Mouse (Mus musculus) kidney, adult 2 months (tissue): ENCODE measurements at regions not wholly inside any gene's neighbourhood (a gene's known extent, or its start where the extent isn't known, plus 50 kb on each side); places are given as distances from the start of the nearest gene placed in this dataset.

Experiments
- DNase-seq: peaks from one replicate; pipeline ENCODE4 v3.0.0; 2021
- H3K27ac ChIP-seq: fragments of 200-500 bp; 2 replicates; pipeline ENCODE4 v1.5.1; 2012; ENCODE audit warnings: low read depth, low read length, control low read depth, inconsistent platforms; ENCODE audit not compliant: insufficient read depth
- H3K27me3 ChIP-seq: fragments of 200-500 bp; replicated peaks from 2 replicates; pipeline ENCODE4 v1.6.1; 2012; ENCODE audit warnings: mild to moderate bottlenecking, moderate library complexity, low read length, inconsistent platforms; ENCODE audit not compliant: control insufficient read depth, insufficient read depth
- H3K36me3 ChIP-seq: fragments of 200-500 bp; 2 replicates; pipeline ENCODE4 v1.6.1; 2012; ENCODE audit warnings: mild to moderate bottlenecking, moderate library complexity, low read length, inconsistent platforms; ENCODE audit not compliant: control insufficient read depth, insufficient read depth
- H3K4me1 ChIP-seq: fragments of 200-500 bp; 2 replicates; pipeline ENCODE4 v1.6.1; 2011; ENCODE audit warnings: low read length; ENCODE audit not compliant: control insufficient read depth, insufficient read depth
- H3K4me3 ChIP-seq: fragments of 200-500 bp; 2 replicates; pipeline ENCODE4 v1.5.1; 2011; ENCODE audit warnings: mild to moderate bottlenecking, low read depth, low read length, control low read depth; ENCODE audit not compliant: insufficient read depth
- CTCF ChIP-seq: fragments of 200-500 bp; conservative IDR thresholded peaks from 2 replicates; pipeline ENCODE4 v1.5.1; 2011; ENCODE audit warnings: low read depth, mild to moderate bottlenecking, control low read depth, low read length, moderate library complexity, mixed read lengths; ENCODE audit not compliant: insufficient read depth, insufficient read length
- POLR2A ChIP-seq: fragments of 200-500 bp; IDR thresholded peaks from one replicate; pipeline ENCODE4 v1.6.1; 2011; ENCODE audit warnings: low read depth, low read length, control low read depth
- WGBS: fragments of 180-500 bp; shearing (Covaris S2); methylation state at CpG from one replicate; pipeline ENCODE4 v1.1.7; 2018; 5-methylcytosine and 5-hydroxymethylcytosine counted together

GRCm38 (mm10) chr17:48650556-48650955, 195.9 kb downstream of the Unc5cl start:
- TF ChIP-seq POLR2A (no peak), CTCF (no peak)
- Histone ChIP-seq H3K4me1 (no peaks in the 10 kb centered on the region), H3K4me3 (no peak overlapping the region), H3K27me3 (no peaks in the 10 kb centered on the region), H3K27ac (no peak overlapping the region), H3K36me3 (no peaks in the 10 kb centered on the region)
- DNase-seq, result no peak
- 73% methylated on average over 13 of the region's 13 CpGs for WGBS

- Histone ChIP-seq H3K27ac (no peak overlapping the region), H3K36me3 (no peaks in the 10 kb centered on the region), H3K4me3 (no peak overlapping the region), H3K4me1 (no peaks in the 10 kb centered on the region), H3K27me3 (no peaks in the 10 kb centered on the region)
- DNase-seq, result no peak
- no peak for TF ChIP-seq POLR2A
- TF ChIP-seq CTCF, result no peak
- 81% methylated on average over 3 of the region's 3 CpGs for WGBS
Observed at GRCm38 (mm10) chr17:48672749-48673148, 218.0 kb downstream of the Unc5cl start.

- no peak for DNase-seq
- Histone ChIP-seq H3K4me1 (no peaks in the 10 kb centered on the region), H3K27me3 (no peaks in the 10 kb centered on the region), H3K4me3 (no peak overlapping the region), H3K36me3 (no peaks in the 10 kb centered on the region), H3K27ac (no peak overlapping the region)
- no peak for TF ChIP-seq POLR2A
- TF ChIP-seq CTCF, result no peak
- WGBS, result 71% methylated on average over 12 of the region's 12 CpGs
Observed at GRCm38 (mm10) chr17:48678216-48678832, 223.6 kb downstream of the Unc5cl start.

DNA sequence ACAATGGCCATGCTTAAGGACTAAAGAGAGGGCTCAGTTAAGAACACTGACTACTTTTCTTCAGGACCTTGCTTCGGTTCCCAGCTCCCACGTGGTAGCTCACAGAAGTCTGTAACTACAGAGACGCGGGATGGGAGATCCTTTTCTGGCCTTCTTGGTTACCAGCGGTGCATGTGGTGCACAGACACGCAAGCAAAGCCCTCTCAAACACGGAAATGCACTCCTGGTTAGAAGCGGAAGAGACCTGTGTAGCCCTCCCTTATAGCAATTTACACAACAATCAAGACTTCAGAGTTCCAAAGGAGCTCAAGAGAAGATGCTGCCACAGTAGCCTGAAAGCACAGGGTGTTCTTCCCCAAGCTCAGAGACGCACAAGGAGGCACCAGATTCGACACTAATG, 225.6 kb downstream of the Unc5cl start:
- TF ChIP-seq CTCF (no peak), POLR2A (no peak)
- no peaks in the 10 kb centered on the region for H3K4me1 ChIP-seq
- no peaks in the 10 kb centered on the region for H3K27me3 ChIP-seq
- no peak overlapping the region for H3K4me3 ChIP-seq
- H3K36me3 ChIP-seq, result no peaks in the 10 kb centered on the region
- no peak for DNase-seq
- WGBS, result 85% methylated on average over 10 of the region's 10 CpGs
- H3K27ac ChIP-seq, result no peak overlapping the region

DNA sequence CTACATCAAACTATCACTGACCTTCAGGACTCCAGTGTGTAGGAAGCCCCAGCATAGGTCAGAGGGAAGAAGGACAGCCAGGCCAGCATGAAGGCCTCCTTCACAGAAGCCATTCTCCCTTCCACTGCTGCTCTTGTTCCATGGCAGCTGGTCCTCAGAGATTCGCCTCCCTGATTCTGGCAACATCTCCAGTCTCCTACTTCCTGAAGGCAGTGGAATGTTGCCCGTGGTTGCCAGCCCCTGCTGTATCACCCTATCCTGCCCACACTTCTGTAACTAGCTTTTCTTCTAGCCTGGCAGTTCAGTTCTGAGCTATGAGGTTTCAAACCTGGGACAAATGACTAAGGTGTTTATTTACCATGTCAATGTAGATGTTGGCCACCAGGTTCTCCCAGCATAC, 234.2 kb downstream of the Unc5cl start:
- Histone ChIP-seq H3K4me1 (no peaks in the 10 kb centered on the region), H3K27me3 (no peaks in the 10 kb centered on the region), H3K4me3 (no peak overlapping the region), H3K27ac (no peak overlapping the region), H3K36me3 (no peaks in the 10 kb centered on the region)
- DNase-seq, result no peak
- no peak for TF ChIP-seq POLR2A
- TF ChIP-seq CTCF, result no peak
- 49% methylated on average over 2 of the region's 2 CpGs for WGBS

- WGBS, result 96% methylated on average over 5 of the region's 5 CpGs
- no peak overlapping the region for H3K27ac ChIP-seq
- DNase-seq, result no peak
- TF ChIP-seq CTCF (no peak), POLR2A (no peak)
- H3K4me1 ChIP-seq, result no peaks in the 10 kb centered on the region
- no peaks in the 10 kb centered on the region; the same call in 1 of the 2 replicates for H3K27me3 ChIP-seq
- no peaks in the 10 kb centered on the region for H3K36me3 ChIP-seq
- no peak overlapping the region for H3K4me3 ChIP-seq
Observed at GRCm38 (mm10) chr17:48698456-48698855, 233.7 kb upstream of the Lrfn2 start.

DNA sequence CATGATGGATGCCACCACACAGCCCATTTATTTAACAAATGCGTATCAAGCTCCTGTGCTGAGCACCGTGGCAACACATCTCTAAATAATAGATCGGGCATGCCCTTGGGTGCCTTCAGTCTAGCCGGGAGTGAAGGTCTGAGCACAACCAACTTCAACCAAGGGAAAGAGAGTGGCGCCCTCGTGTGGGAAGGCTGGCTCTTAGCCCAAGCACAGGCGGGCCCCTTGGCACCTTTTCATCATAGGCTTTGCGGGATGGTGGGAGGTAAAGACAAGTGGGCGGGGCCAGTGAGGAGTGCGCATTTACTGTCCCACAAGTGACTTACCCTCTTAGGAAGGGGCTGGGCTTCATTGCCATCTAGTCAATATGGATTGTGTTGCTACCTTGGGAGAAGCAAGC, 231.6 kb upstream of the Lrfn2 start:
- no peak overlapping the region for H3K27ac ChIP-seq
- no peaks in the 10 kb centered on the region for H3K4me1 ChIP-seq
- TF ChIP-seq CTCF (no peak; the same call in 1 of the 2 replicates), POLR2A (no peak)
- no peaks in the 10 kb centered on the region for H3K36me3 ChIP-seq
- H3K27me3 ChIP-seq, result no peaks in the 10 kb centered on the region; the same call in 1 of the 2 replicates
- DNase-seq, result peak; percentile 7
- no peak overlapping the region for H3K4me3 ChIP-seq
- 23% methylated on average over 10 of the region's 10 CpGs for WGBS
